Mouse (Mus musculus) cortical plate, adult 2 months (tissue): ENCODE measurements around the gene Exoc3l. TPM values are rescaled to one million over a fixed set of nuclear protein-coding genes. Genes with fewer than 3 reads are reported as not detected.

Experiments used
- H3K27ac ChIP-seq: fragments of 200-500 bp; 2 replicates; pipeline ENCODE4 v1.5.1; 2012; ENCODE audit warnings: low read length, control low read depth, inconsistent platforms; ENCODE audit not compliant: insufficient read depth
- H3K4me1 ChIP-seq: fragments of 200-500 bp; 2 replicates; pipeline ENCODE4 v1.6.1; 2011; ENCODE audit warnings: low read length; ENCODE audit not compliant: control insufficient read depth, insufficient read depth
- H3K4me3 ChIP-seq: fragments of 200-500 bp; 2 replicates; pipeline ENCODE4 v1.5.1; 2011; ENCODE audit warnings: mild to moderate bottlenecking, low read length, control low read depth; ENCODE audit not compliant: insufficient read depth
- CTCF ChIP-seq: fragments of 200-500 bp; IDR thresholded peaks from 2 replicates; pipeline ENCODE4 v1.5.1; 2011; ENCODE audit warnings: mild to moderate bottlenecking, control low read depth, low read length; ENCODE audit not compliant: insufficient read depth; ENCODE audit errors: extremely low read depth
- POLR2A ChIP-seq: fragments of 200-500 bp; IDR thresholded peaks from 2 replicates; pipeline ENCODE4 v1.6.1; 2011; ENCODE audit warnings: mild to moderate bottlenecking, low read length, control low read depth; ENCODE audit not compliant: insufficient read depth; ENCODE audit errors: extremely low read depth
- polyA plus RNA-seq: library from polyadenylated mRNA; depleted of rRNA; stranded (reverse); fragments of >200 nt; gene quantifications from 2 replicates; pipeline ENCODE4 v1.2.3, GENCODE M21; 2012

Exoc3l gene
- polyA plus RNA-seq, 1 experiment, result 1.4 TPM

DNA sequence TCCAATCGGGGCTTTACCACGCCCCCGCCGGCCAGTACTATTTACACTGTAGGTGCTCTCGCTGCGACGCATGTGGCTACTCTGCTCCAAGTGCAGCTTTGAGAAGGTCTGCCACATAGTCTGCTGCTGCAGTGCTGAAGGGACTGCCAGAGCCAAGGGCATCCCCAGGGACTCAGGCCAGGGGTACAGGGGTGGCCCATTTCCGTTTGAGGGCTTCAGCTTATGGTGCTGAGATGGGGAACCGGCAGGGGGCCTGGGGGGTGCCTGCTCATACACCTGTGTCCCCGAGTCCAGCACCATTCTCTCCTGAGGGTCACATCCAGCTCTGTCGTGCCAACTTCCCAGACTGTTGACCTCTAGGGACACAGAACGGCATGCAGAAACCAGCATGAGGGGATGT lies 10.4 kb downstream of the Exoc3l start:
- peaks cover 2% of the 10 kb centered on the region for H3K4me1 ChIP-seq
- TF ChIP-seq POLR2A, result no peak
- no peak overlapping the region for H3K4me3 ChIP-seq
- H3K27ac ChIP-seq, result no peak overlapping the region

DNA sequence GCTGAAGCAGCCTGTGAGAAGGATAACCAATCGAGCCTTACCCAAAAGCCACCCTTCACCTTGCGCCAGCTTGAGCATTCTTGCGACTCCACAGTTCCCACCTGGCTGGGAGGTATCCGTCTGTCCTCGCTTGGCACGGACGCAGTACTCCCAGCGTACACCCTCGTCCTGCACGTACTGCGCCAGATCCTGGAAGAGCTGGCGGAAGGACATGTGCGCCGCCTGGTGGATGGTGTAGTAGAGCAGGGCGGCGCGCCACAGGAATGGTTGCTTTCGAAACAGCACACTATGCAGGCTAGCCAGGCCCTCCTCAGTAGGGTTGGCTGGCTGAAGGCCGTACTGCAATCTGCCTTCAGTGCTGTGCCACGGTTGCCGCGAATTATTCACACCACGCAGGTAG lies 12.8 kb downstream of the Exoc3l start:
- Histone ChIP-seq H3K4me3 (no peak overlapping the region), H3K27ac (no peak overlapping the region), H3K4me1 (peaks cover 4% of the 10 kb centered on the region)
- no peak for TF ChIP-seq POLR2A
- peak; percentile 42 for TF ChIP-seq CTCF

DNA sequence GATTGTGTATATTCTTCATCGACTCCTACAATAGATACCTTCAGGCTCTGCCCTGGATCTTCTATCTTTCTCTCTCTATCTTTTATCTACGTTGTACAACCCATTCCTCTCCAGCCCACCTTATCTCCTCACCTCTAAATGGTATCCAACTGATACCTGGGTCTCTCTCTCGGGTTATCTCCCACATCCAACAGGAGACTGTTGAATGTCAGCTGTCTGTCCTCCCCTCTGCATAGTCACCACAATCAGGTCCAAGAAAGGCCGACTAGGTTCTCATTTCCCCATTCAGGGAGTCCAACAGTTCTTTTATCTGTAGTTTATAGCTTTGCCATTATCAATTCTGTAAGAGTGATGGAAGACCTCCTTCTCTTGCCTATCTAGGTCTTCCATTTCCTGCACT lies 13.7 kb downstream of the Exoc3l start:
- TF ChIP-seq POLR2A (no peak), CTCF (no peak)
- Histone ChIP-seq H3K4me1 (peaks cover 3% of the 10 kb centered on the region), H3K27ac (no peak overlapping the region), H3K4me3 (no peak overlapping the region)

DNA sequence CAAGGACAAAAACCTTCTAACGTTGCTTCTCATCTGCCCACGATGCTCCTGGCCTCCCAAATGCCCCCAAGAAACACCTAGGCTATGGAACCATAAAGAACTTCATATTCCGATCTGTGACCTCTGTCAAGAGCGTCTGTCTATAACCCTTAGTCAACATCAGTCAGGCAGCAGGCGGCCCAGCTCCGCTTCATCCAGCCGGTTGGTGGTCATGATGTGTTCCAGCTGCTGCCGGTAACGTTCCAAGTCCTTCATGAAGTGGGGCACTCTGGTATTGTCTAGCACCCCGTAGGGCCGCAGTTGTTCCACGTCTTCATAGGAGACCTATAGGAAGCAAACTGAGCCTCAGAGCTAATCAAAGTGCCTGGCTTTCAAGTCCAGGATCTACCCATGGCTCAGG lies 14.1 kb downstream of the Exoc3l start:
- H3K4me1 ChIP-seq, result peaks cover 3% of the 10 kb centered on the region
- H3K4me3 ChIP-seq, result no peak overlapping the region
- H3K27ac ChIP-seq, result no peak overlapping the region

DNA sequence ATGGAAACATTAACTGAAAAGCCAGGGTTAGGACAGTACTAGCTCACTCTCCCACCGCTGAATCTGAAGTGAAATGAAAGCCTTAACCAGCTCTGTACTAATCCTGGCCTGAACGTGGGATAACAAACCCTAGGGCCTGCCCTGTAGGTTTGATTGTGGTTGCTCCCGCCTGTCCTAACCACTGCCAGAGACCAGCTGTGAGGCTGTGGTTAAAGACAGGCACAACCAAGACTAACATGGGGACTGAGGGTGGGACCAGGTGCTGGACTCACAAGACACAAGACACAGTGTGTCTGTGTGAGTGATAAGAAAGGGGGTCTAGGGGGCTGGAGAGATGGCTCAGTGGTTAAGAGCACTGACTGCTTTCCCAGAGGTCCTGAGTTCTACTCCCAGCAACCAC lies 15.3 kb downstream of the Exoc3l start:
- H3K27ac ChIP-seq, result no peak overlapping the region
- peaks cover 3% of the 10 kb centered on the region for H3K4me1 ChIP-seq
- TF ChIP-seq POLR2A, result no peak
- TF ChIP-seq CTCF, result no peak
- H3K4me3 ChIP-seq, result no peak overlapping the region

More for the DNA sequence above, 14.1 kb downstream of the Exoc3l start:
- no peak for TF ChIP-seq POLR2A
- no peak for TF ChIP-seq CTCF

DNA sequence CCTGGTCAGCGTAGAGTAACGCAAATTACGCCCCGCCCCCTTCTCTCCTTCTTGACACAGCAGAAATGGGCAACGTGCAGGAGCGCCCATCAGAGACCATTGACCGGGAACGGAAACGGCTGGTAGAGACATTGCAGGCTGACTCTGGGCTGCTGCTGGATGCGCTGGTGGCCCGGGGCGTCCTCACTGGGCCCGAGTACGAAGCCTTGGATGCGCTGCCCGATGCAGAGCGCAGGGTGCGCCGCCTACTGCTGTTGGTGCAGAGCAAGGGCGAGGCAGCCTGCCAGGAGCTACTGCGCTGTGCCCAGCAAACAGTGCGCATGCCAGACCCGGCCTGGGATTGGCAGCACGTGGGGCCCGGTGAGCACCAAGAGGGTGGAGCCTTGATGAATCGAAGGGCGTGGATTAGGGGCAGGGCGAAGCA lies 17.0 kb downstream of the Exoc3l start:
- no peak overlapping the region for H3K27ac ChIP-seq
- H3K4me3 ChIP-seq, result peak overlapping the region; percentile 5; the same call in 1 of the 2 replicates
- peak; percentile 35; the same call in 1 of the 2 replicates for TF ChIP-seq POLR2A
- no peak for TF ChIP-seq CTCF
- peaks cover 3% of the 10 kb centered on the region for H3K4me1 ChIP-seq

DNA sequence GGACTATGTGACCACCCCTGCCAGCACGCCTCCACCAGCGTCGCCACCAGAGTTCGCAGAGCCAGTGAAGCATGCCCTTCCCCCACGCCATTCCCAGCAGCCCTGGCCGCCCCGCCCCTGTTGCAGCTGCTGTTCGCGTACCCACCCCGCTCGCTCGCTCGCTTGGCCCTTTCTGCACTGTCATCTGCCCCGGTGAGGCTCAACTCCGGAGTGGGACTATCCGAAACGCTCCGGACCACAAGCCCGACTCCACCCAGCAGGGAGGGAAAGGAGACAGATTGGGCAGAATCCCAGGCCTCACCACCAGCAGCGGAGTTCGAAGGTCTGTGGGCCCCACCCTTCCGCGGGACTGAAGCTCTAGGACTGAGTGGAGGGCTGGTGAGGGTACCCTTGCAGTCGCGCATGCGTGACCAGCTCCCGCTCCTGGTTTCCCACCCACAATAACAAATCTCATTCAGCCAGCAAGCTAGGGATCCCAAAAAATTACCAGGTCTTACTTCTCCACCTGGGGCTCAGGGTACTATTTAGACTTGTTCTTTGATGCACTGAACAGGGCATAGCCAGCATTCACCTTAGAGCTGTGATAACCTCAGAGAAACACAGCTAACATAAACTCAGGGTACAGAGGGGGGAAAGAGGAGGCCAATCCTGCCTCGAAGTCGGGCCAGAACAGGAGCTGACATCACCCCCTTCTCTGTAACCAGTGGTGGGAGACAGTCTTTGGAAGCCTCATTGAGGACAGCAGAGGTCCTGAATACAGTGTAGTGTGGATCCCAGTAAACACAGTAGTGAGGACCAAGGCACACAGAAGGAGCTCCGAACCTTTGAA lies 19.4 kb downstream of the Exoc3l start:
- H3K4me1 ChIP-seq, result peaks cover 3% of the 10 kb centered on the region; the same call in 1 of the 2 replicates
- no peak for TF ChIP-seq CTCF
- peak; percentile 16; the same call in 1 of the 2 replicates for TF ChIP-seq POLR2A
- no peak overlapping the region for H3K27ac ChIP-seq
- peak overlapping the region; percentile 52 for H3K4me3 ChIP-seq

DNA sequence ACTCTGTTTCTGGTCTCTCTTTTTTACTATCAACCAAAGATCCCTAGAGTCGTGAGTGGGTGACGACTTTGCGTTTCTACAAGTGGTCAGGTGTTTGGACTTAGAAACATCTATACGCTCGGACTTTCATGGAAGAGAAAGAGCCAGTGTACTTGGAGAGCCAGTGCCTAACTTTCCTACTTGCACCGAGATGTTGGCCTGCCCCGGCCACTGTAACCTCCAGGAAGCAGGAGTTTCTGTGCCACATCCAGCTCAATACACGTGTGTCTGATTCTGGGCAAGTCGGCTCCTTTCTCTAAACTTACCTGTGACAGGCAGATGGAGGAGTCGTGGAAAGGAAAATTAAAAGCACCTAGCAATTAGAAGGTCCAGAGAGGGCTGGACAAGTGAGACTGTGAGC lies 20.1 kb downstream of the Exoc3l start, which contains the start of gene Nol3:
Gene Nol3, plus strand, starts transcription at position 301 of the 400 bp plus-strand sequence.
- peak within 1 kb of the TSS; percentile 52 for H3K4me3 ChIP-seq
- no peak within 1 kb of the TSS for H3K27ac ChIP-seq
- peaks cover 3% of the 10 kb centered on the region; the same call in 1 of the 2 replicates for H3K4me1 ChIP-seq
- TF ChIP-seq CTCF, result no peak
- no peak for TF ChIP-seq POLR2A

DNA sequence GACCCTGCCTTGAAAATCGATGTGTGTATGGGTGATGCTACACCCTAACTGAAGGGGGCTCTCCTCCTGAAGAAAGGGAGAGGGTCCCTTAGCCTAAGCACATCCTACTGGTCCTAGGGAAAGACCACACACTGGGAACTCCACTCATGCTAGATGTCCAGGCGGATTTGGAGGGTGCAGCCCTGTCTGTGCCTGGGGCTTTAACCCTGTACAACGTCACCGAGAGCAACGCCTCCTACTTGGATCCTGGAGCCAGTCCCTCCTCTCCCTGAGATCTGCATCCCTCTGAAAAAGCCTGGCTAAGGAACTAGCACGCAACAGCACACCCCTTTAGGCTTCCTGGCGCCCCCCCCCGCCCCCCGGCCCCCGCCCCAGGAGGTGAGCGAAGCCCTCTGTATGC lies 20.5 kb downstream of the Exoc3l start:
- Histone ChIP-seq H3K4me1 (peaks cover 3% of the 10 kb centered on the region; the same call in 1 of the 2 replicates), H3K27ac (no peak overlapping the region), H3K4me3 (no peak overlapping the region; the same call in 1 of the 2 replicates)
- TF ChIP-seq POLR2A, result no peak
- no peak for TF ChIP-seq CTCF

DNA sequence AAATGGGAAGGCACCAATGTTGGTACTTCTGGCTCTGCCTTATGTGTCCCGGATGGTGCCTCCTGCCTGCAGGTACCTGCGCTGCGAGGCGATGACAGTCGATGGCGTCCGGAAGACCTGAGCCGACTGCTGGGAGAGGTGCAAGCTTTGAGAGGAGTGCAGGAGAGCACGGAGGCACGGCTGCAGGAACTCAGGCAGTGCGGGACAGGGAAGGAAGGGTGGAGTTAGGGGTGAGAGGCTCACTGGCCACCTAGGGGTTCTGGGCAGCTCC lies 25.1 kb downstream of the Exoc3l start:
- Histone ChIP-seq H3K4me1 (no peaks in the 10 kb centered on the region; the same call in 1 of the 2 replicates), H3K4me3 (no peak overlapping the region; the same call in 1 of the 2 replicates), H3K27ac (no peak overlapping the region)
- TF ChIP-seq CTCF (no peak), POLR2A (no peak)
